Mouse (Mus musculus) adrenal gland, postnatal 14 days (tissue): Measurements from ENCODE around the gene Amotl1. TPM values are rescaled to one million over a fixed set of nuclear protein-coding genes. Genes with fewer than 3 reads are reported as not detected.
A peak's percentile ranks its signal among the peaks of the same experiment; 100 is the strongest.
"Not testable (repeated sequence)": the region's sequence is repeated elsewhere in the genome, so short reads cannot be mapped to it uniquely, and the experiment has no call there.

Experiments used
- DNase-seq: peaks from one replicate; pipeline ENCODE4 v3.0.0; 2021; ENCODE audit warnings: mixed read lengths
- total RNA-seq: library from RNA; stranded (reverse); gene quantifications from 2 replicates; pipeline ENCODE4 v1.2.3, GENCODE M21; 2021

Gene Amotl1
- total RNA-seq, 1 experiment from 2014 or later, result 33.3 TPM

DNA sequence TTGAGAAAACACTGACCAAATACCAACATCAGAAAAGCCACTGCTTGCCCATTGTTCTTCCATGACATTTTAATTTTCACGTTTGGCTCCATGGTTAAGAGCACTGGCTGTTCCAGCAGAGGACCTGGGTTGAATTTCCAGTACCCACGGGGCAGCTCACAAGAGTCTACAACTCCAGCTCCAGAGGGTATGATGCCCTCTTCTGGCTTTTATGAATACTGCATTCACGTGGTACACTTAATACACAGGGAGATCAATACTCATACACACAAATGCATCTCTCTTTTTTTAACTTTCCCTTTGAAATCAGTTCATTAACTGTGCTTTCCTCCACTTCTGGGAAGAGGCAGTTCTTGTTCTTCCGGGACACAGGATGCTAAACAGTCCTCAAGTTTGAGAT lies 41.4 kb downstream of the Amotl1 start:
- no peak for DNase-seq

DNA sequence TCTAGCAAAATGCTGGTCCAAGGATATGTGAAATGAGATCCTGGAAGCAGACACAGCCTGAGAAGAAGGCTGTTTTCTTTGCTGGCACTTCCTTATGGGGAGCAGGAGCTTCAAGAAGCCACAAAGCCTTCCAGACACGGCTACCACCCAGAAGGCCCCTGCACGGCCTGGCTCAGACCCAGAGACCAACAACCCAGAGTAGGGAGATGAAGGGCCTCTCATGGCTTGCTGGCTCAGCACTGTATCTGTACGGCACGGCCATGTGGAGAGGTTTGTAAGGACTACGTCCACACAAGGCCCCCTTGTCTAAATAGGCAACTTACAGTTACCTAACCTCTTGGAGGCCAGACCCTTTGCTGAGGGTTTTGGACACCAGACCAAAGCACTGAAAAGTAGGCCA lies 45.1 kb downstream of the Amotl1 start:
- DNase-seq, result no peak

DNA sequence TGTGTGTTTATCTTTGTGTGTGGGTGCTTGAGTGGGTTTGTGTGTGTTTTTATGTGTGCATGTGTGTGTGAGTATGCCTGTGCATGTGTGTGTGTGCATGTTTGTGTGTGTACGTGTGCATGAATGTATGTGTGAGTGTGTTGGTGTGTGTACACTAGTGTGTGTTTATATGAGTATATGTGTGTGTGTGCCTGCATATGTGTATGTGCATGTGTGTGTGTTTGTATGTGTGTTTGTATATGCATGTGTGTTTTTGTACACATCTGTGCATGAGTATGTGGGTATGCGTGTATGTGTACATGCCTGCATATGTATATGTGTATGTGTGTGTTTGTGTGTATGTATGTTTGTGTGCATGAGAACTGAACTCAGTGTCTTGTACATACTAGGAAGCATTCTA lies 46.7 kb downstream of the Amotl1 start:
- no peak for DNase-seq

DNA sequence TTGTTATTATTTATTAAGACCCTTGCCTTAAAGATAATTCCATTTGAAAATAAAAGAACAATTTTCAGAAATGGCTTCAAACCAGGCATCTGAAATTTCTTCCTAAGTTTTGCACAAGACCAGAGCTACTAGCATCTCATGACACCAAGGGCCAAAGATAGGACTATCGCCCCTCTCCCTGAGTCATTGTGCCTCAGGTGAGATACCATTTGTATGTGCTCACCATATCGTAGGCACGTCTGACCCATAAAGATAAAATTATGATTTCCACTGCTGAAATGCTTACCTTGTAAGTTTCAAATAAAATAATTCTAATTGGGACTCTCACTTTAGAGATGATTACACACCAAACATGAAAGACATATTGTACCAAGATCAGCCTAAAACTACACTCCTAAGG lies 47.4 kb downstream of the Amotl1 start:
- DNase-seq, result no peak

DNA sequence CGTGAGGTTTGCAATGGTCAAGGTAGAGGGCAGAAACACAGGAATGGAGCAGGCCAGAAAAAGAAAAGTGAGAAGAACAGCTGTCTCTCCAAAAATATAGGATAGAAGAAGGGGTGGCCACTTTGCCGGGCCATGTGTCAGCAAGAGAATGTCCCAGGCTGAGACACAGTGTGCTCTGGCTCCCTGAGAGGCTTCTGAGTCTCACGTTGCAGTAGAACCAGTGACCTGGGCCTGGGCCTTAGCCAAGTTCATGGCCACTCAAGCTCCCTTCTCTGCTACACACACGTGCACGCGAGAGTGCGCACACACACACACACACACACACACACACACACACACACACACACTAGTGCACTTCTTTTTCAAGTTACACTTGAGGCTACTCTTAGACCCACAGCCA lies 48.0 kb downstream of the Amotl1 start:
- DNase-seq, result no peak

DNA sequence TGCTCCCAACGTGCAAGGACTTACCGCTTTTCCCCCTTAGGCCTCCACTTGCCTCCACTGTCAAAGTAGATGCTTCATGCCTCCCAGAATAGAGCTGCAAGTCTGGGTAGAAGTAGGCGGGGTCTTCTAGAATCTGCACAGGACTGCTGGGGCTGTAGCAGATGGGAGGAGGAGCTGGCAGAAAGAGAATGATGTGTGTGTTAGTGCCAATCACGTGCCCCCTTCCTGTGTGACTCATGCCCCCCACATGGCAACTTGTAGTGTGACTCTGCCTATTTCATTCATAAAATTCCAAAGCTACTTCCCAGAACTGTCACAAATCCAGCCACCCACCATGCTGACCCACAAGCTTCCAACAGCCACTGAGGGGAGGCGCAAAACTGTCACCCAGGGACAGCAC lies 48.4 kb downstream of the Amotl1 start:
- DNase-seq, result peak; percentile 51

DNA sequence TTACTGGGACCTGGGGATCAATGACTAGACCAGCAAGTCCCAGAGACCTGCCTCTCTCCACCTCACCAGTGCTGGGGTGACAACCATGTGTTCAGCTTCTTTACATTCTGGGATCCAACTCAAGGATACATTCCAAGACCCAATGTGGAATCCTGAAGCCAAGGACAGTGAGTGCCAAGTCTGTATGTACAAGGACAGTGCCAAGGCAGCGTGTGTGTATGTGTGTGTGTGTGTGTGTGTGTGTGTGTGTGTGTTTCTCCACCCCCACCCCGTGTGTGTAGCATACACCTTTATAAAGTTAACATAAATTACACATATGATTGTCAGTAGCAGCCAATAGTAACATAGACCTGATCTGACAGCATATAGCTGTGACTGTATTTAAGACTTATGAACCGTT lies 49.0 kb downstream of the Amotl1 start:
- no peak for DNase-seq

DNA sequence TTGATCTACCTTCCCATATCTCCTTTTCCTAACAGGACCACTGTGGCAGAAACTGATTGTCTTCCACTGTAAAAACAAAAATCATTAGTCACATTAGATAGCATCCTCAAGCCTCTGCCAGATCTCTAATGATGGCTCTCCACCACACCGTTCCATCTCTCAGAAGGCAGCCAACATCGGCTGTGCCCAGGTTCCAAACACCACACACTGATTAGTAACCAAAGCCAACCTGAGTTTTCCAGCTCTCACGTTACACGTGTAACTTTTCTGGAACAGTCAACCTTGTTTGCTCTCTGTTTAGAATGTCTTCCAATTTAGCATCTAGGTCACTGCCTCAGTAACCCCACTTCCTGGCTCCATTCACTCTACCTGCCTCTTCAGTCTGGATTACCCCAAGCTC lies 51.0 kb downstream of the Amotl1 start:
- DNase-seq, result no peak

DNA sequence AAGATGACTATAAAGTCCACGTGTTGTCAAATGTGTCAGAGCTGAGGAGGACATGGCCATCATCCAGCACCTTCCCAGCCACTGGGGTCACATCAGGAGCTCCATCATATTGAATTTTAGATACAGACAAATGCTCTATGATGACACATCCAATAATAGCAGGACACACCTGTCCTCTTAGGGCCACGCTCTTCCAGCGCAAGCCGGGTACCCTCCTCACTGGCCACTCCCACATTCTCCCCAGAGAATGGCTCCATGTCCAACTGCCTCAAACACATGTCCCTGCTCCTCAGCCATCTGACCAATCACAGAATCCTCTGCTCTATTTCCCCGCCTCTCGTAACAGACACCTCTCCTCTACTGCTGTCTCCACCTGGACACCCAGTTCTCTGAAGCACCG lies 54.2 kb downstream of the Amotl1 start:
- no peak for DNase-seq

DNA sequence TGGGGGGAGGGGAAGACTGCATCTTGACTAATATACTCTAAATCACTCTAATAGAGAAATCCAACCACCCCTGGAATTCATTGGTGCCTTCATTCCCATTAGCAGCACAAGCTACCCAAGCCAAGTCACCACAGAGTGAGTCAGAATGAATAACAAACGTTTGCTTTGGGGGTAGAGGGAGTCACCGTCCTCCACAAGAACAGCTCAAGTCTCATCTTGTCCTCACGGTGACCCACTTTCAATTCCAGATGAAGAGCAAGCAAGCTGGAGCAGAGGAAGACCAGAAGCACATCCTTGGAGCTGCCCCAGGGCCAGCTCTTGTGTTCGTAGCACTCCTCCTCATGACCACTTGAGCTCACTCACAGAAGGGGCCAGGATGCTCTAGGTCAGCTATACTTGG lies 56.2 kb downstream of the Amotl1 start:
- DNase-seq, result no peak

DNA sequence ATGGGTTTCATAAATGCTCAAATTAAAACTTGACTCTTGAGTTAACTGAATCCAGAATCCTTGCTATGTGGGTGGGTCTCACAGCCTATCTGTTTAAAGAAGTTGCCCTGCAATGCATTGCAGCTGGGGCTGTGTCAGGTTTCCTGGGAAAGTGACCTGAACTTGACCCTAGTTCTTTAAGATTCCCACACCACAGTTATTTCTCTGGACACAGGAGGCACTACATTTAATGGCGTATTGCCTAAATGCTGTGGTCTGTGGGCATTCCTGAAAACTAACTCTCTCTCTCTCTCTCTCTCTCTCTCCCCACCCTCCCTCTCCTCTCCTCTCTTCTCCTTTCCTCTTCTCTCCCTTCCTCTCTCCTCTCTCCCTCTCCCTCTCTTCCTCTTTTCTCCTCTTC lies 59.2 kb downstream of the Amotl1 start:
- no peak for DNase-seq

DNA sequence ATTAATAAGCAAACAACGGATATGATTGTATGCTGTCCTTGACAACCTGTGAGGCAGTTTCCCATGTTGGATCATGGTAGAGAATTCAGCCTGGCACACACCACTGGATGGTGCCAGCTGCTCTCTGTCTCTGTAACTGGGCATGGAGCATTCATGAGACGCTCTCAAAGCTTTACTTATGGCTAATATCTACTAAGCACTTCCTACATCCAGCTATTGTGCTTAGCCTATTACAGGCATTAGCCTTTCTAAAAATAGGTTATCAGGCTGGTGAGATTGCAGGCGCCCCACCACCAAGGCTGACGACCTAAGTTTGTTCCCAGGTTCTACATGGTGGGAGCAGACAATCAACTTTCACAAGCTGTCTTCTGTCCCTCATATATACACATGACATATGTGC lies 65.9 kb downstream of the Amotl1 start:
- no peak for DNase-seq

DNA sequence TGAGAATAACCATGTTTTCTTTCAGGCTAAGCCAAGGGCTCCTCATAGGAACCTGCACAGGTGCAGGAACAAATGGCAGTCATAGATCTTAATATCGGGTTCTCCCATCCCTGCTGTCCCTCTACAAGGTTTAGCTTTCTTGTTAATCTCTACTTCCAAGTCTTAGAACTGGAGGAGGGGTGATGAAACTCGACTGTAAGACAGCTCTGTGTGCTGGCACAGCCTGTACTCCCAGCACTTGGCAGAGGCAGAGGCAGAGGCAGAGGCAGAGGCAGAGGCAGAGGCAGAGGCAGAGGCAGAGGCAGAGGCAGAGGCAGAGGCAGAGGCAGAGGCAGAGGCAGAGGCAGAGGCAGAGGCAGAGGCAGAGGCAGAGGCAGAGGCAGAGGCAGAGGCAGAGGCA lies 68.5 kb downstream of the Amotl1 start:
- DNase-seq, result not testable (repeated sequence)

DNA sequence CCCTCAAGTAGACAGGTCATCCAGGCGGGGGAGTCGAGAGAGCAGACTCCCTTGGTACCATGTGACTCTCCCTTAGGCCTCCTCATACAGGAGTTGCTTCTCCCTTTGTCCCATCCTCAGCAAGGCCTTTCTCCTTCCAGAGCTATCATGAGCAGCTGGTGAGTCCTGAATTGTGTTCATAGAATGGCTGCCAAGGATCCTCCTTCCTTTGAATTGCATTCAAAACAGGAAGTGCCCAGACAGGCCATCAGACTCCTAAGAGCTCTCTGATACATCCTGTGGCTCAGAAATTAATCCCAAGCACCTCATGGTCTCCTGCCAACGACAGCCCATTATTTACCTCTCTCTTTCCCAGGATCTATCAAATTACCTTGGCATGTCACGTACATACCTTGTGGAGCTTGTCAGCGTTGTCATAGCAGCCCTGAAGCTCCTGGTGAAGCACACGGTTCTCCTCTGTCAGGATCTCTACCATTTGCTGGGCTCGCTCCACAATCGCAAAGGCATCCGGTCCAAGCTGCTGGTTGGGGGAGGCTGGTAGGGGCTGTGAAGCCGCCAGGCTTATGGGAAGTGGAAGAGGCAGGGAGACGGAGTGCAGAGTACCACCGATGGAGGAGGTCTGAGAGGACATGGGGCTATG lies 70.0 kb downstream of the Amotl1 start:
- DNase-seq, result peak; percentile 26

DNA sequence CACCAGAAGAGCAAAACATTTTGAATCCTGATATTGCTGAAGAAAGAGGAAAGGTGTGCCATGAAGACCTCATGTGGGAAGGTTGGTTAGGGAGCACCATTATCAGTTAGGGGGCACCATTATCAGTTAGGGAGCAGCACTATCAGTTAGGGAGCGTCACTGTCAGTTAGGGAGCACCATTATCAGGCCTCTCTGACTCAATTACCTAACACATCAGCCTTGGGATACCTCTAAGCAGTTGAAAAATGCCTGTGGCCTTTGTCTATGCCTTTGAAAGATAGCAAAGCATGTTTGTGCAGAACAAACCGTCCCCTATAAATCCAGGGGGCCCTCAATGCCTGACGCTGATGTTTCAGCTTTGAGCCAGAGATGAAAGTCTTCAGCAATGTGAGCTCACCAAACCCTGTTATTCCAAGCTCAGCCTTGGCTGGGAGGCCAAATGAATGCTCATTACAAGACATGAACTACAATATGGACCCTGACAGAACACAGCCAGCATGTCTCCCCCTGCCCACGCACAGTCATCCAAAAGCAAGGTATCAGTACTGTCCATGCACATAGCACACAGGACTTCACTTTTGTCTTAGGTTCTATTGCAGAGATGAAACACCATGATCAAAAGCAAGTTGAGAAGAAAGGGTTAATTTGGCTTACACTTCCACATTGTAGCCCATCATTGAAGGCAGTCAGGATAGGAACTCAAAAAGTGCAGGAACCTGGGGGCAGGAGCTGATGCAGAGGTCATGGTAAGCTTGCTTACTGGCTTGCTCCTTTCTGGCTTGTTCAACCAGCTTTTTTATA lies 75.5 kb downstream of the Amotl1 start:
- no peak for DNase-seq

DNA sequence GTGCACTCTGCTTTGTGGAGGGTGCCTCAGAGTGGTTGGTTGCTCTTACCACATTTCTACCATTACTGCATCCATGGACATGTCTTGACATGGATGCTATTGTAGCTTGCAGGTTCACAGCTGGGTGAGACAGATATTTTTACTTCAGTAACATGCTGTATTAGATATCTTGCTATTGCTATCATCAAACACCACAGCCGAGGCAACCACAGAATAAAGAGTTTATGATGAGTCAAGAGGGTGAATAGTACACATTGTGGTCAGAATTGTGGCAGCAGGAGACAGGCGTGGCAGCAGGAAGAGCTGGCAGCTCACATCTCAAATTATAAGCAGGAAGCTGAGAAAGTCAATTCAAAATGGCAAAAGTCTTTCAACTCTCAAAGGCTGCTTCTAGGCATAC lies 76.4 kb downstream of the Amotl1 start:
- DNase-seq, result no peak

DNA sequence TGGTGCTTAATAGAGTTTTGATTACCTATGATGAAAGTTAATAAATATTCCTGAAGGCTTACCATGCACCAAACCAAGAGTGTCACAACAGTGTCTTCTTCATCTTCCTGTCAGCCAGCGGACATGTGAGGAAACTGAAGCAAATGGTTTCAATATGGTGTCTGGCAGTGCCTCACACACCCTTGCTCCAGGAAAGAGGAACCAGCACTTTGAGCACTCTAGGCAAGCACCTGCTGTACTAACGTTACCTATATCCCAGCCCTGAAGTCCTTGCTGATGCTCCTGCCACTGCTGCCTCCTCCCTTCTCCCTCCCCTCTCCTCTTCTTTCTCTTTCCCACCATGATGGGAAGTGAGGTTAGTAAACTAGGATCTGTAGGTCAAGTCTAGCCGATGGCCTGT lies 80.4 kb downstream of the Amotl1 start:
- no peak for DNase-seq

DNA sequence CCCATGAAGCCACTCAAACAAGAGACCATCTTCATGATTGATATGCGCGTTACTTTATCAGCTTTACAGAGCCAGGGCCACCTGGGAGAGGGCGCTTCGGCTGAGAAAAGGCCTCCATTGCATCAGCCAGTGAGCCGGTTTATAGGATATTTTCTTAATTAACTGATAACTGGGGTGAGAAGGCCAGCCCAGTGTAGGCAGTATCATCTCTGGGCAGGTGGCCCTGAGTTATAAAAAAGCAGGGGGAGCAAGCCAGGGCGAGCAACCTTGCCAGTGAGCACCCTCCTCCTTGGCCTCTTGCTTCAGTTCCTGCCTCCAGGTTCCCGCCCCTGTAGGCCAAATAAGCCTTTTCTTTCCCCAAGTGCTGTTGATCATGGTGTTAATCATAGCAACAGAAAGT lies 81.5 kb downstream of the Amotl1 start:
- no peak for DNase-seq

DNA sequence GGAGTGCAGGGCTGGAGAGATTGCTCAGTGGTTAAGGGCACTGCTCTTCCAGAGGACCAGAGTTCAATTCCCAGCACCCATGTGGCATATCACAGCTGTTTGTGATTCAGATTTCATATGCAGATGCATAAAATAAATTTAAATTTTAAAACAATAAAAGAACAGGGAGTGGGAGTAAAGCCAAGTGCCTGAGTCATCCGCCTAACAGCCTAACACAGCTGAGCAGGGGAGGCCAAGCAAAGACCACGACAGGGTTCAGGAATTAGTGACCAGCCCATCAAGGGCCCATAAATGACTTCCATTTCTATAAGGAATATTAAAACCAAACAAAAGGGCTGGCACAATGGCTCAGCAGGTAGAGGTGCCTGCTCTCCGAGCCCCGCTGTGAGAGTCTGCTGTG lies 84.3 kb downstream of the Amotl1 start:
- no peak for DNase-seq

DNA sequence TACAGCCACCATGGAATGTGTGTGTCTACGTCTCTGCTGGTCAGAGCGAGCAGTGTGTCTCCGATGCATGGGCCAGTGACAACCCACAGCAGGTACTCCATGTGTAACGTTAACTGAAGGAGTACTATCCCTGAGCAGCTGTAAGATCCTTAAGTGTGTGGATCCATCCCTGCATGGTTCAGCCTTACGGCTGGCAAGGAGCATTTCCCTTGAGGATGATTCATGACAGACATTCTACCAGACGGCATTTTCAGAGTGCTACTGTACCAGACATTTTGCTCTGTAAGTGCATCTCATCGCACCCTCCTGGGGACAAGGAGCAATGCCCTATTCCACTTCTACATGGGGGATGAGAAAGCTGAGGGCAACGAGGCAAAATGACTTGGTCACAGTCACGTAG lies 84.9 kb downstream of the Amotl1 start:
- DNase-seq, result no peak

DNA sequence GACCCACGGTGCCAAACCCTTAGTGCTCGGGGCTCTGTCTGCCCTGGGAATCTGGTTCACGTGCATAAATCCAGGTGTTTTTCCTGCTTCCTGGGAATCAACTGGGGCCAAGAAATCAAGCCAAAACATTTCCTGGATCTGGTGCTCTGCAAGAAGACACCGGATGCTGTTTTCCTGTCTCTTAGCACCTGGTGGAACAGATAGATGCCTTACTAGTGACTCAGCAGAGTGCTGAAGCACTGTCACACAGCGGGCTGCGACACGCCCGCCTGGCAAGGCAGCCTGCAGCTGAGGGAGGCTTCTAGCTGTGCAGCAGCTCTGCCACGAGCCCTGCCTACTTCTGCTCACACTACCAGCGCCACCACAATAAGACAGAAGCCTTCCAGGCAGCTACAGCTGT lies 85.4 kb downstream of the Amotl1 start:
- peak; percentile 17 for DNase-seq

DNA sequence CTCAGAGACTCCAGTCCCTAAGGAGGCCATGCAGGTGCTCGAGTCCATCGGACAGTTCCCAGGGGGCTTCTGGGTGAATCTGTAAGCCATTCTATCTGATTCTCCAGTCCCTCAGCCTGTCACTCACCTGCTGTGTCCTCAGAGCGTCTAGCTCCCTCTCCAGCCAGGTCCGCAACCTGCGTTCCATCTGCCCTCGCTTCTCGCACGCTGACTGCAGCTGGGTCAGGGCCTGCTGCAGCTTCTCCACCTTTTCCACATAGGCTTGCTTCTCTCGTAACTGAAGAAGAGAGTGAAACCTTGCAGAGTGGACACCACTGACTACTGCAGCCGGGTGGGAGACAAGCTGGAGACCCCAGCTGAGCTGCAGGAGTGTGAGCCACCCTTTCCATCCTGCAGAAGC lies 86.5 kb downstream of the Amotl1 start:
- no peak for DNase-seq

DNA sequence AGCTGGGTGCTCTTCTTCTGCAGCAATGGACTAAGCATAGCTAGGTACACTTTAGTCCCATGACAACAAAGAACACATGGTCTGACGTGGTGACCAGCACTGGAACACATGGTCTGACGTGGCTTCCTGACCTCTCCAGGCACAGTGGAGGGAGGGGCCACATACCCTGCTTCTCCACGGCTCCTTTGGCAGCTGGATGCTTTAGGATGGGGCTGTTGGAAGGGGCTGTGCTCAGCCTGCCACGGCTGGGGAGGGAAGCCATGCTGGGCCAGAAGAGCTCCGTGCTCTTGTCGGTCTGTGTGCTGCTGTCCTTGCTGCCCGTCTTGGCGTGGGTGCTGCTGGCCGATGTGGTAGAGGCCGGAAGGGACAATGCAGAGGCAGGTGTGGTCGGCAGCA lies 96.5 kb downstream of the Amotl1 start:
- DNase-seq, result no peak
